Mouse (Mus musculus) frontal cortex, postnatal 10 days (tissue): ENCODE results near the gene Qrsl1.
"Not testable (repeated sequence)": the region's sequence is repeated elsewhere in the genome, so short reads cannot be mapped to it uniquely, and the experiment has no call there.

Experiments used
- DNase-seq, 2 experiments: peaks; one replicate each; pipeline ENCODE4 v3.0.0; 2022; ENCODE audit warnings: low spot score in 2 of 2, mixed read lengths in 1 of 2

Gene Qrsl1

GRCm38 (mm10) chr10:43901578-43902194, at the start of gene Qrsl1, which contains the start of gene Rtn4ip1:
Gene Qrsl1, minus strand, starts transcription at chr10:43901745.
Gene Rtn4ip1, plus strand, starts transcription at chr10:43901807.
- peak; percentile 84 to 92 for DNase-seq

GRCm38 (mm10) chr10:43945435-43945834, 43.9 kb upstream of the Qrsl1 start:
- no peak for DNase-seq

- DNase-seq = no peak
Observed at GRCm38 (mm10) chr10:43943736-43944135, 42.2 kb upstream of the Qrsl1 start.

- no peak for DNase-seq
Observed at GRCm38 (mm10) chr10:43939136-43939662, 37.7 kb upstream of the Qrsl1 start.

GRCm38 (mm10) chr10:43928596-43928995, 27.1 kb upstream of the Qrsl1 start:
- DNase-seq = no peak

- DNase-seq = no peak
Observed at GRCm38 (mm10) chr10:43927736-43928135, 26.2 kb upstream of the Qrsl1 start.

GRCm38 (mm10) chr10:43925776-43926175, 24.2 kb upstream of the Qrsl1 start:
- DNase-seq = not testable (repeated sequence)

- DNase-seq = no peak
Observed at GRCm38 (mm10) chr10:43923096-43923495, 21.6 kb upstream of the Qrsl1 start.

- DNase-seq = peak; percentile 52 to 80
Observed at GRCm38 (mm10) chr10:43918696-43919608, 17.4 kb upstream of the Qrsl1 start.

- no peak for DNase-seq
Observed at GRCm38 (mm10) chr10:43916737-43917136, 15.2 kb upstream of the Qrsl1 start.

- no peak for DNase-seq
Observed at GRCm38 (mm10) chr10:43916181-43916580, 14.6 kb upstream of the Qrsl1 start.

GRCm38 (mm10) chr10:43912236-43912635, 10.7 kb upstream of the Qrsl1 start:
- no peak for DNase-seq

- DNase-seq = no peak
Observed at GRCm38 (mm10) chr10:43910873-43911142, 9.3 kb upstream of the Qrsl1 start.

GRCm38 (mm10) chr10:43910032-43910872, 8.7 kb upstream of the Qrsl1 start:
- no peak for DNase-seq

- no peak for DNase-seq
Observed at GRCm38 (mm10) chr10:43904569-43904968, 3.0 kb upstream of the Qrsl1 start.

- no peak for DNase-seq
Observed at GRCm38 (mm10) chr10:43900883-43901570, 518 bp downstream of the Qrsl1 start.

GRCm38 (mm10) chr10:43898276-43898675, 3.3 kb downstream of the Qrsl1 start:
- no peak for DNase-seq

GRCm38 (mm10) chr10:43896065-43896464, 5.5 kb downstream of the Qrsl1 start:
- no peak for DNase-seq

- no peak for DNase-seq
Observed at GRCm38 (mm10) chr10:43892971-43893370, 8.6 kb downstream of the Qrsl1 start.

GRCm38 (mm10) chr10:43888976-43889375, 12.6 kb downstream of the Qrsl1 start:
- no peak for DNase-seq

- DNase-seq = no peak
Observed at GRCm38 (mm10) chr10:43887676-43888075, 13.9 kb downstream of the Qrsl1 start.
